Mouse (Mus musculus) embryonic facial prominence, embryonic 13.5 days (tissue): ENCODE data around the gene Ptprk. TPM values are rescaled to one million over a fixed set of nuclear protein-coding genes. Genes with fewer than 3 reads are reported as not detected.
A peak's percentile ranks its signal among the peaks of the same experiment; 100 is the strongest.

Experiments
- ATAC-seq: fragments of 200-750 bp; cut with Nextera tagmentation; 2 replicates; pipeline ENCODE4 v1.8.0; 2017; ENCODE audit warnings: low read depth; ENCODE audit not compliant: insufficient number of reproducible peaks, insufficient read depth, low FRiP score, low TSS enrichment
- H3K27ac ChIP-seq: fragments of 300-500 bp; sonication (generic); 2 replicates; pipeline ENCODE4 v1.5.1; 2015; ENCODE audit warnings: moderate library complexity, mild to moderate bottlenecking, inconsistent platforms
- H3K27me3 ChIP-seq: fragments of 300-500 bp; sonication (generic); 2 replicates; pipeline ENCODE4 v1.6.1; 2015; ENCODE audit warnings: mild to moderate bottlenecking, inconsistent platforms
- H3K36me3 ChIP-seq: fragments of 300-500 bp; sonication (generic); 2 replicates; pipeline ENCODE4 v1.6.1; 2015; ENCODE audit warnings: mild to moderate bottlenecking, inconsistent platforms
- H3K4me1 ChIP-seq: fragments of 300-500 bp; sonication (generic); 2 replicates; pipeline ENCODE4 v1.6.1; 2015; ENCODE audit warnings: inconsistent platforms
- H3K4me2 ChIP-seq: fragments of 300-500 bp; sonication (generic); 2 replicates; pipeline ENCODE4 v1.6.1; 2015; ENCODE audit warnings: moderate library complexity, mild to moderate bottlenecking, inconsistent platforms
- H3K4me3 ChIP-seq: fragments of 300-500 bp; sonication (generic); 2 replicates; pipeline ENCODE4 v1.5.1; 2015; ENCODE audit warnings: mild to moderate bottlenecking, inconsistent platforms
- H3K9ac ChIP-seq: fragments of 300-500 bp; sonication (generic); 2 replicates; pipeline ENCODE4 v1.6.1; 2015; ENCODE audit warnings: mild to moderate bottlenecking, inconsistent platforms
- H3K9me3 ChIP-seq: fragments of 300-500 bp; sonication (generic); 2 replicates; pipeline ENCODE4 v1.6.1; 2016; ENCODE audit warnings: inconsistent platforms
- WGBS: fragments of 180-500 bp; shearing (Covaris S2); methylation state at CpG from one replicate; pipeline ENCODE4 v1.1.7; 2015; ENCODE audit warnings: mixed read lengths; 5-methylcytosine and 5-hydroxymethylcytosine counted together
- polyA plus RNA-seq: library from polyadenylated mRNA; unstranded; fragments of >200 nt; fragmentation: Nextera tagmentation; extraction: Ambion mirVana; gene quantifications from 2 replicates; pipeline ENCODE4 v1.2.1, GENCODE M21; 2015

Gene Ptprk
- polyA plus RNA-seq, 1 experiment from 2014 or later = 32.3 TPM

GRCm38 (mm10) chr10:28116982-28117381, 42.4 kb downstream of the Ptprk start:
- H3K4me2 ChIP-seq = no peak overlapping the region
- no peaks in the 10 kb centered on the region for H3K36me3 ChIP-seq
- H3K9me3 ChIP-seq = 0 out of 2 replicates have a peak, but pooled peaks cover 4% of the 10 kb centered on the region
- H3K4me1 ChIP-seq = peaks cover 6% of the 10 kb centered on the region
- H3K4me3 ChIP-seq = no peak overlapping the region
- ATAC-seq = no peak
- no peak overlapping the region for H3K27ac ChIP-seq
- H3K27me3 ChIP-seq = no peaks in the 10 kb centered on the region
- H3K9ac ChIP-seq = no peak overlapping the region

- Histone ChIP-seq H3K27me3 (no peaks in the 10 kb centered on the region), H3K27ac (no peak overlapping the region), H3K4me1 (peaks cover 4% of the 10 kb centered on the region), H3K4me3 (no peak overlapping the region), H3K9me3 (0 out of 2 replicates have a peak, but pooled peaks cover 4% of the 10 kb centered on the region), H3K36me3 (no peaks in the 10 kb centered on the region), H3K9ac (no peak overlapping the region), H3K4me2 (no peak overlapping the region)
- ATAC-seq = no peak
- 87% methylated on average over 6 of the region's 6 CpGs for WGBS
Measured at GRCm38 (mm10) chr10:28118783-28119365, 44.3 kb downstream of the Ptprk start.

GRCm38 (mm10) chr10:28123881-28124280, 49.3 kb downstream of the Ptprk start:
- no peak overlapping the region for H3K27ac ChIP-seq
- no peak overlapping the region for H3K4me3 ChIP-seq
- H3K36me3 ChIP-seq = no peaks in the 10 kb centered on the region
- peaks cover 4% of the 10 kb centered on the region; the same call in 1 of the 2 replicates for H3K4me1 ChIP-seq
- H3K9me3 ChIP-seq = no peaks in the 10 kb centered on the region
- no peaks in the 10 kb centered on the region for H3K27me3 ChIP-seq
- no peak for ATAC-seq
- no peak overlapping the region for H3K4me2 ChIP-seq
- WGBS = 92% methylated on average over 4 of the region's 4 CpGs
- H3K9ac ChIP-seq = no peak overlapping the region

- Histone ChIP-seq H3K4me3 (no peak overlapping the region), H3K9ac (no peak overlapping the region), H3K27ac (no peak overlapping the region), H3K4me1 (peaks cover 7% of the 10 kb centered on the region; the same call in 1 of the 2 replicates), H3K36me3 (no peaks in the 10 kb centered on the region), H3K9me3 (no peaks in the 10 kb centered on the region), H3K4me2 (no peak overlapping the region), H3K27me3 (no peaks in the 10 kb centered on the region)
- no peak for ATAC-seq
- WGBS = 65% methylated on average over 5 of the region's 5 CpGs
Measured at GRCm38 (mm10) chr10:28128011-28128410, 53.4 kb downstream of the Ptprk start.

- H3K9ac ChIP-seq = no peak overlapping the region
- H3K36me3 ChIP-seq = no peaks in the 10 kb centered on the region
- H3K4me1 ChIP-seq = peaks cover 7% of the 10 kb centered on the region; the same call in 1 of the 2 replicates
- ATAC-seq = no peak
- H3K27ac ChIP-seq = no peak overlapping the region
- H3K9me3 ChIP-seq = no peaks in the 10 kb centered on the region
- no peaks in the 10 kb centered on the region for H3K27me3 ChIP-seq
- H3K4me2 ChIP-seq = no peak overlapping the region
- H3K4me3 ChIP-seq = no peak overlapping the region
- 70% methylated on average over 4 of the region's 4 CpGs for WGBS
Measured at GRCm38 (mm10) chr10:28128450-28128849, 53.8 kb downstream of the Ptprk start.

GRCm38 (mm10) chr10:28130422-28130821, 55.8 kb downstream of the Ptprk start:
- Histone ChIP-seq H3K27me3 (no peaks in the 10 kb centered on the region), H3K27ac (no peak overlapping the region), H3K4me1 (peaks cover 7% of the 10 kb centered on the region; the same call in 1 of the 2 replicates), H3K9ac (no peak overlapping the region), H3K36me3 (no peaks in the 10 kb centered on the region), H3K4me2 (no peak overlapping the region), H3K9me3 (no peaks in the 10 kb centered on the region), H3K4me3 (no peak overlapping the region)
- WGBS = 74% methylated on average over 9 of the region's 9 CpGs
- ATAC-seq = no peak

GRCm38 (mm10) chr10:28133770-28134169, 59.1 kb downstream of the Ptprk start:
- no peak overlapping the region for H3K4me2 ChIP-seq
- H3K36me3 ChIP-seq = no peaks in the 10 kb centered on the region
- H3K27me3 ChIP-seq = no peaks in the 10 kb centered on the region
- ATAC-seq = no peak
- no peak overlapping the region for H3K9ac ChIP-seq
- no peak overlapping the region for H3K27ac ChIP-seq
- 87% methylated on average over 4 of the region's 4 CpGs for WGBS
- peaks cover 2% of the 10 kb centered on the region; the same call in 1 of the 2 replicates for H3K4me1 ChIP-seq
- no peaks in the 10 kb centered on the region for H3K9me3 ChIP-seq
- H3K4me3 ChIP-seq = no peak overlapping the region

- no peaks in the 10 kb centered on the region for H3K9me3 ChIP-seq
- H3K4me3 ChIP-seq = no peak overlapping the region
- H3K27ac ChIP-seq = no peak overlapping the region
- ATAC-seq = no peak
- no peak overlapping the region for H3K4me2 ChIP-seq
- no peak overlapping the region for H3K9ac ChIP-seq
- no peaks in the 10 kb centered on the region for H3K27me3 ChIP-seq
- no peaks in the 10 kb centered on the region for H3K36me3 ChIP-seq
- H3K4me1 ChIP-seq = no peaks in the 10 kb centered on the region
- 74% methylated on average over 4 of the region's 4 CpGs for WGBS
Measured at GRCm38 (mm10) chr10:28138399-28138798, 63.8 kb downstream of the Ptprk start.

GRCm38 (mm10) chr10:28144459-28144858, 69.8 kb downstream of the Ptprk start:
- Histone ChIP-seq H3K9me3 (no peaks in the 10 kb centered on the region), H3K36me3 (no peaks in the 10 kb centered on the region), H3K4me2 (no peak overlapping the region), H3K4me1 (0 out of 2 replicates have a peak, but pooled peaks cover 3% of the 10 kb centered on the region), H3K27me3 (no peaks in the 10 kb centered on the region), H3K27ac (no peak overlapping the region), H3K4me3 (no peak overlapping the region), H3K9ac (no peak overlapping the region)
- ATAC-seq = no peak
- WGBS = 24% methylated on average over 1 of the region's 1 CpGs

- 0 out of 2 replicates have a peak, but pooled peaks cover 3% of the 10 kb centered on the region for H3K4me1 ChIP-seq
- H3K4me3 ChIP-seq = no peak overlapping the region
- no peak for ATAC-seq
- no peaks in the 10 kb centered on the region for H3K36me3 ChIP-seq
- 67% methylated on average over 5 of the region's 5 CpGs for WGBS
- H3K9ac ChIP-seq = no peak overlapping the region
- H3K9me3 ChIP-seq = no peaks in the 10 kb centered on the region
- H3K27me3 ChIP-seq = no peaks in the 10 kb centered on the region
- no peak overlapping the region for H3K4me2 ChIP-seq
- H3K27ac ChIP-seq = no peak overlapping the region
Measured at GRCm38 (mm10) chr10:28145326-28145725, 70.7 kb downstream of the Ptprk start.

- no peaks in the 10 kb centered on the region for H3K27me3 ChIP-seq
- no peaks in the 10 kb centered on the region for H3K9me3 ChIP-seq
- no peak overlapping the region for H3K9ac ChIP-seq
- no peaks in the 10 kb centered on the region for H3K36me3 ChIP-seq
- H3K4me2 ChIP-seq = peak overlapping the region; percentile 37
- ATAC-seq = 0 out of 2 replicates have a peak, but pooled peaks have one; percentile 26
- H3K4me3 ChIP-seq = no peak overlapping the region
- 56% methylated on average over 20 of the region's 20 CpGs for WGBS
- no peaks in the 10 kb centered on the region for H3K4me1 ChIP-seq
- no peak overlapping the region; the same call in 1 of the 2 replicates for H3K27ac ChIP-seq
Measured at GRCm38 (mm10) chr10:28155688-28156685, 81.4 kb downstream of the Ptprk start.
